Mouse (Mus musculus): ENCODE measurements around the gene Fbxw5. TPM values are rescaled to one million over a fixed set of nuclear protein-coding genes. Genes with fewer than 3 reads are reported as not detected.

Fbxw5 gene
- polyA plus RNA-seq, 1 experiment from 2014 or later = 51.1 TPM

Other genes starting within 250 kb of the Fbxw5 start
- 12.8 and 13.3 TPM in 2 replicates for gene Tmem203, start 245.3 kb upstream of the Fbxw5 start, polyA plus RNA-seq (2014; fragmentation: Nextera tagmentation; extraction: Ambion mirVana)
- gene Tprn, start 238.1 kb upstream of the Fbxw5 start, polyA plus RNA-seq (2014; fragmentation: Nextera tagmentation; extraction: Ambion mirVana) = 4.3 and 4.9 TPM in 2 replicates
- 253 and 254 TPM in 2 replicates for gene Ssna1, start 228.3 kb upstream of the Fbxw5 start, polyA plus RNA-seq (2014; fragmentation: Nextera tagmentation; extraction: Ambion mirVana)
- 111 and 113 TPM in 2 replicates for gene Anapc2, start 228.3 kb upstream of the Fbxw5 start, polyA plus RNA-seq (2014; fragmentation: Nextera tagmentation; extraction: Ambion mirVana)
- not detected in 2 replicates for gene Tmem210, start 212.6 kb upstream of the Fbxw5 start, polyA plus RNA-seq (2014; fragmentation: Nextera tagmentation; extraction: Ambion mirVana)
- not detected in 2 replicates for gene Lrrc26, start 210.8 kb upstream of the Fbxw5 start, polyA plus RNA-seq (2014; fragmentation: Nextera tagmentation; extraction: Ambion mirVana)
- 1.6 TPM in 2 replicates for gene Grin1, start 181.6 kb upstream of the Fbxw5 start, polyA plus RNA-seq (2014; fragmentation: Nextera tagmentation; extraction: Ambion mirVana)
- gene Man1b1, start 168.4 kb upstream of the Fbxw5 start, polyA plus RNA-seq (2014; fragmentation: Nextera tagmentation; extraction: Ambion mirVana) = 87.2 and 92.7 TPM in 2 replicates
- 18.2 and 19.1 TPM in 2 replicates for gene Dpp7, start 144.4 kb upstream of the Fbxw5 start, polyA plus RNA-seq (2014; fragmentation: Nextera tagmentation; extraction: Ambion mirVana)
- 5.2 and 8.9 TPM in 2 replicates for gene Uap1l1, start 135.1 kb upstream of the Fbxw5 start, polyA plus RNA-seq (2014; fragmentation: Nextera tagmentation; extraction: Ambion mirVana)
- gene Sapcd2, start 128.4 kb upstream of the Fbxw5 start, polyA plus RNA-seq (2014; fragmentation: Nextera tagmentation; extraction: Ambion mirVana) = 39.1 and 43.2 TPM in 2 replicates
- 0.10 and 0.28 TPM in 2 replicates for gene Entpd2, start 104.9 kb upstream of the Fbxw5 start, polyA plus RNA-seq (2014; fragmentation: Nextera tagmentation; extraction: Ambion mirVana)
- 26.8 and 38.0 TPM in 2 replicates for gene Npdc1, start 101.4 kb upstream of the Fbxw5 start, polyA plus RNA-seq (2014; fragmentation: Nextera tagmentation; extraction: Ambion mirVana)
- not detected in 2 replicates for gene Fut7, start 77.5 kb upstream of the Fbxw5 start, polyA plus RNA-seq (2014; fragmentation: Nextera tagmentation; extraction: Ambion mirVana)
- 2.2 TPM in 2 replicates for gene Abca2, start 72.0 kb upstream of the Fbxw5 start, polyA plus RNA-seq (2014; fragmentation: Nextera tagmentation; extraction: Ambion mirVana)
- 0.71 TPM in 1 of 2 replicates, not detected in the other for gene Clic3, start 43.9 kb upstream of the Fbxw5 start, polyA plus RNA-seq (2014; fragmentation: Nextera tagmentation; extraction: Ambion mirVana)
- 12.4 and 14.3 TPM in 2 replicates for gene Paxx, start 39.7 kb upstream of the Fbxw5 start, polyA plus RNA-seq (2014; fragmentation: Nextera tagmentation; extraction: Ambion mirVana)
- 0.26 and 0.28 TPM in 2 replicates for gene Ptgds, start 30.7 kb upstream of the Fbxw5 start, polyA plus RNA-seq (2014; fragmentation: Nextera tagmentation; extraction: Ambion mirVana)
- gene Lcn12, start 6.8 kb upstream of the Fbxw5 start, polyA plus RNA-seq (2014; fragmentation: Nextera tagmentation; extraction: Ambion mirVana) = not detected in 2 replicates
- gene C8g, start 969 bp downstream of the Fbxw5 start, polyA plus RNA-seq (2014; fragmentation: Nextera tagmentation; extraction: Ambion mirVana) = 3.8 and 4.3 TPM in 2 replicates
- 35.6 and 36.0 TPM in 2 replicates for gene Traf2, start 46.2 kb downstream of the Fbxw5 start, polyA plus RNA-seq (2014; fragmentation: Nextera tagmentation; extraction: Ambion mirVana)
- 336 and 375 TPM in 2 replicates for gene Edf1, start 57.1 kb downstream of the Fbxw5 start, polyA plus RNA-seq (2014; fragmentation: Nextera tagmentation; extraction: Ambion mirVana)
- 1.2 and 8.5 TPM in 2 replicates for gene Mamdc4, start 74.1 kb downstream of the Fbxw5 start, polyA plus RNA-seq (2014; fragmentation: Nextera tagmentation; extraction: Ambion mirVana)
- 145 and 157 TPM in 2 replicates for gene Phpt1, start 74.5 kb downstream of the Fbxw5 start, polyA plus RNA-seq (2014; fragmentation: Nextera tagmentation; extraction: Ambion mirVana)
- gene Ajm1, start 81.0 kb downstream of the Fbxw5 start, polyA plus RNA-seq (2014; fragmentation: Nextera tagmentation; extraction: Ambion mirVana) = 0.07 and 0.25 TPM in 2 replicates
- 44.3 and 46.0 TPM in 2 replicates for gene Rabl6, start 107.8 kb downstream of the Fbxw5 start, polyA plus RNA-seq (2014; fragmentation: Nextera tagmentation; extraction: Ambion mirVana)
- 0.15 and 0.18 TPM in 2 replicates for gene Ccdc183, start 116.9 kb downstream of the Fbxw5 start, polyA plus RNA-seq (2014; fragmentation: Nextera tagmentation; extraction: Ambion mirVana)
- 17.5 and 18.7 TPM in 2 replicates for gene Tmem141, start 121.3 kb downstream of the Fbxw5 start, polyA plus RNA-seq (2014; fragmentation: Nextera tagmentation; extraction: Ambion mirVana)
- gene Fcna, start 127.3 kb downstream of the Fbxw5 start, polyA plus RNA-seq (2014; fragmentation: Nextera tagmentation; extraction: Ambion mirVana) = 0.52 and 0.81 TPM in 2 replicates
- not detected in 2 replicates for gene Lcn8, start 152.4 kb downstream of the Fbxw5 start, polyA plus RNA-seq (2014; fragmentation: Nextera tagmentation; extraction: Ambion mirVana)
- not detected in 2 replicates for gene Lcn5, start 157.2 kb downstream of the Fbxw5 start, polyA plus RNA-seq (2014; fragmentation: Nextera tagmentation; extraction: Ambion mirVana)
- not detected in 2 replicates for gene Lcn6, start 176.0 kb downstream of the Fbxw5 start, polyA plus RNA-seq (2014; fragmentation: Nextera tagmentation; extraction: Ambion mirVana)
- gene Lcn10, start 182.0 kb downstream of the Fbxw5 start, polyA plus RNA-seq (2014; fragmentation: Nextera tagmentation; extraction: Ambion mirVana) = not detected in 2 replicates
- gene Obp2a, start 199.3 kb downstream of the Fbxw5 start, polyA plus RNA-seq (2014; fragmentation: Nextera tagmentation; extraction: Ambion mirVana) = not detected in 2 replicates
- gene Bmyc, start 206.0 kb downstream of the Fbxw5 start, polyA plus RNA-seq (2014; fragmentation: Nextera tagmentation; extraction: Ambion mirVana) = 66.2 and 72.5 TPM in 2 replicates
- gene Obp2b, start 236.3 kb downstream of the Fbxw5 start, polyA plus RNA-seq (2014; fragmentation: Nextera tagmentation; extraction: Ambion mirVana) = not detected in 2 replicates

All from embryonic facial prominence, embryonic 11.5 days (tissue).